Mouse (Mus musculus): ENCODE data around the gene Spata31d1d.
A peak's percentile ranks its signal among the peaks of the same experiment; 100 is the strongest.
"Not testable (repeated sequence)": the region's sequence is repeated elsewhere in the genome, so short reads cannot be mapped to it uniquely, and the experiment has no call there.

The Spata31d1d gene

DNA sequence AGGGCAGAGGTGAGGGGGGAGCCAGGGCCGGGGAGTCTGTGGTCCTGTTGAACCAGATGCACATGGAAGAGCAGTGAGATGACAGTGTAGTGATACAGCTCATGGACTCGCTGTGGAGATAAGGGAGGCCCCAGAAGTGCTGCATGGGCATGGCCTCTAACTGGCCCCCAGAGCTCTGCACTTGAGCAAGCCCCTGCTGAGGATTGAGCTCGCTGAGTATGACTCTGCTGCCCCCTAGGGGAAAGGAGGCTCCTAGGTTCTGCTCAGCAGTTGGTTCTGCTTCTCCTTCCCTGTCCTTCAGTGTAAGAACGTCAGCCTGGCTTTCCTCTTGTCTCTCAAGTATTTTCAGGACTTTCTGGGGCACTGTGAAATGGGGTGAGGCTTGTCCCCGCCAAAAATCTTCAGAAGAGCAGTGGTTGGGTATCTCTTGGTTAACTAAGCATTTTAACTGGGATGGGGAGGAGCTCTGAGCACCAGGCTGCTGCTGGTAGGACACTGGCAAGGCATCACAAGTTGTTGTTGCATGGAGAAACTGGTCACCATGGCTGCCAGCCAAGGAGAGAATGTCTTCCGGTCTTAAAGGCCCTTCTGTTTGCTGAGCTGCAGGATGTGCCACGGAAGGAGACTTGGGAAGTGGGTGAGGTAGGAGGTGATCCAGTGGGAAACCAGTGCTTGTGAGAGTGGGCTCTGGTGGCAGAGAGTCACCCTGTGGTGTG lies 3.0 kb downstream of the Spata31d1d start:
- peak; percentile 53 to 73 for DNase-seq (ENCODE audit: low spot score in 2 of 2)

DNA sequence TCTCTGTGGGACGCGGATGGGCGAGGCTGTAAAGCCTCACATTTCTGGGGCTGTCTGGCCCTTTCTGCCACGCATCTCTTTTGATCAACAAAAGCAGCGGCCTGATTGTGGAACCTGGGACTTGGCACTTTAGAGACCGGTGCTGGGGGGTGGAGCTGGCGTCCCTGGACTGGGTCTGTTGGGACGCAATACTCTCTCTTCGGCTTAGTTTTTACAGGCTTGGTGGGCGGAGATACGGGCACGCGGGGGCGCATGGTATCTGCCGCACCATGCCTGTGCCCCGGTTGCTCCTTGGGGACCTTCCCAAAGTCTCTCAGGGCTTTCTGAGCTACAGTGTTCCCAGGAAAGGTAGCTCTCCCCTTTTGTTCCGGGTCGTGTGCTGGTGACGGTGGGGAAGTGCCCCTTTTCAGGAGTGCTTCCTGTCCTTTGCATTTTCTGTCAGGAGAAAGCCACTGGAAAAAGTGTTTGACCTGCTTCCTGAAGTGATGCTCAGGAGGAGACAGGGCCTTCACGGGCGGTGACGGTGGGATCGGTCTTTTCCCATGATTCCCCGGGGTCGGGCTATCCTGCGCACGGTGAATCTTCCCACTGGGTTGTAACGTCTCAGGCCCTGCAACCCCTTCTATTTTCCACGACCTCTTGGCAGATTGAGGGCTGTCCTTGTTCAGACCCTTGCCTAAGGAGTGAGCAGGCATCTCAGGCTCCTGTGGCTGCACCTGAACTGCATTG lies 5.2 kb downstream of the Spata31d1d start:
- DNase-seq (ENCODE audit: low spot score in 2 of 2): no peak

DNA sequence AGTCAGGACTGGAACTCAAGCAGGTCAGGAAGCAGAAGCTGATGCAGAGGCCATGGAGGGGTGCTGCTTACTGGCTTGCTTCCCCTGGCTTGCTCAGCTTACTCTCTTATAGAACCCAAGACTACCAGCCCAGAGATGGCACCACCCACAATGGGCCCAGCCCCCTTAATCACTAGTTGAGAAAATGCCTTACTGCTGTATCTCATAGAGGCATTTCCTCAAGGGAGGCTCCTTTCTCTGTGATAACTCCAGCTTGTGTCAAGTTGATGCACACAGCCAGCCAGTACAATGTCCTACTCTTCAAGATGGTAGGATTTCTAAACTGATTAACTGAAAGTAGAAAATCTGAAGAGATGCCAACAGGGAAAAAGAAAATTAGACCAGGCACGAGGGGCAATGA lies 9.5 kb downstream of the Spata31d1d start:
- not testable (repeated sequence) for DNase-seq (ENCODE audit: low spot score in 2 of 2)

DNA sequence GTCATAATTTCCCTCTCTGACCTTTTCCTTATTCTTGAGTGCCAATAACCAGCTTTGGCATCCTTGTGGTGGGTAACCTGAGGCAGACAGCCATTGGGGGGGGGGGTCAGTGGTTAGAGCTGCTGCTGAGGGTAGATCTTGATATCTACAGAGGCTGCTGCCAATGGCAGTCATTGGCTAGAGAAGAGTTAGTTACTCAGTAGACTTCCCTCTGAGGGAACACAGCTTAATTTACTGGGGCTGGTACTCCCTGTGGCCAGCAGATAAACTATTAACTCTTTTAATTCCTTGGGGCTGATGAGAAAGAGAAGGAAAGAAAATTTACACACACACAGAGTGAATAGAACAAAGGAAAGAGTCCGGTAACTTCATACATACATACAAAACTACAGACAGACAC lies 12.1 kb downstream of the Spata31d1d start:
- DNase-seq (ENCODE audit: low spot score in 2 of 2): no peak

DNA sequence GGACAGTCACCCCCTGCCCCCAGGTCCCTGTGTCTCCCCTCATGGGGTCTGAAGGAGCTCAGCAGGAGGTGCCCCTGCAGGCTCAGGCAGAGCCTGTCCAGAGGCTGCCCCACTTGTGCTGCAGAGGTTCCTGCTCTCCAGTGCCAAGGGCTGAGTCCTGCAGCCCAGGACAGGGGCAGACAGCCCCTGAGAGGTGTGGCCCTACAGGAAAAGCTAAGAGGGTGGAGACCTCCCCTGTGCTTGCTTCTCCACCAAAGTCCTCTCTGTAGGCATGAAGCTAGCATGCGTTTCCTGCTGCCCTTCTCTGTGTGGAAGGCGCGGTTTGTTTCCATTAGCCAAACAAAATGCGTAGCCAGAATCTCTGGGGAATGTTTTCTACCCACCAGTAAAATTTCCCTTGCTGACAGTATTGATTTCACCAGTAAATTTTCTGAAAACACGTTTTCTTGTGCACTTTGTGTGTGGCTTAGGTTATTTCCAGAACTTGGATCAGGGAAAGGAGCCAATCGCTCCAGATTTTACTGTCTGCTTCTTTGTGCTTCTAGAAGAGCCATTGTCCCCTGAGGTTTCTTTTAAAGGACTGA lies 12.6 kb downstream of the Spata31d1d start:
- DNase-seq (ENCODE audit: low spot score in 2 of 2): peak; percentile 34 to 48

DNA sequence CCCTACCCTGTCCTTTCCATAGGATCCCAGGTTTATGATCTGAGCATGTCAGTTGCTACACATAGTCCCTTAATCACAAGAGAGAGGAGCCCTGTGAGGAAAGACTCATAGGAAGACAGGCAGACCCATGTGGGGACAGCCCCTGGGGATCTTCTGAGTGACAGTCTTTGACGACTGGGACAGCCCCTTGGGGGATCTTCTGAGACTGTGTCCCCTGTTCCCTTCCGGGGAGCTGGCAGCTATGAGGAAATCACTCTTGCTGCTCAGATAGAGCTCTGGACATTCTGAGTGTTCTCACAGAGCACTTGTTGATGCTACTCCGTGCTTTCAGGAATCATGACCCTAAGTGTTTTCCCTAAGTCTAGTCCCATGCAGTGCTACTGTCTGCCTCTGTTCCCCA lies 17.8 kb downstream of the Spata31d1d start:
- DNase-seq (ENCODE audit: low spot score in 2 of 2): no peak

DNA sequence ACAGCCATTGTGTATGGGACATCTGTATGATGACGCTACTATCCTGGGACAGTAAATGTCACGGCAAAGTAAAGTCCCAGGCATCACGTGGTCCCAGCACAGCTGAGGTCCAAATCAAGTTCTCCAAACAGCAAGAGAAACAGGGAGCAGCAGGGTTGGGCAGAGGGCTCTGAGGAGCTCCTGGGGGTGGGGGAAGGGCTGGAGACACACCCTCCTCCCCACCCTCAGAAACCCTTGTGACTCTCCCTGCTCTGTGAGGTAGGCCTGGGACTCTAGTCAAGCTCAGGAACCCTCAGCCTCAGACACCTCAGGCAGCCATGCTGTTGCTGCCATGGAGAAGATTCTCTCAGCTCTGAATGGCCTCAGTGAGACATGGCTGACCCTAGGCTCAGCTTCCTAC lies 19.6 kb downstream of the Spata31d1d start, which contains the start of gene Spata31d1b:
Gene Spata31d1b (plus strand): TSS at position 301 of the 400 bp plus-strand sequence.
- DNase-seq (ENCODE audit: low spot score in 2 of 2): not testable (repeated sequence)

DNA sequence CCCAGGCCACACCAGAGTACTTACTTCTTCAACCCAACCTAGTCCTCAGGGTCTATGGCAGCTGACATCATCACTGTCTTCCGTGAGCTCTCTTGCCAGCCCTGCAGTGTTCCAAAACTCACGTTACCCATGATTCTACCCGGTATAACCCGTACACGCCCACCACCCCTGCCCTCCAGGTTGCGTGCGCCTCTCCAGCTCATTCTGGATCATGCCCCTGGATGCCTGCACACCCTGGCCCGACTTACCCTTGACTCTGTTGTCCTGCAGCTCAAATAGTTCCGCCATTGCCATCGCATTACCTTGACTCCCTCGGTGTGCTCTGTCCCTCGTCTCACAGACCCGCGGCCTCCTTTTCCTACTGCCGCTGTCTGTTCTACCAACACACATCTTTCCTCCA lies 21.3 kb downstream of the Spata31d1d start, which contains the start of gene Spata31d1a:
Gene Spata31d1a (minus strand): TSS at position 101 of the 400 bp plus-strand sequence.
- DNase-seq (ENCODE audit: low spot score in 2 of 2): no peak

DNA sequence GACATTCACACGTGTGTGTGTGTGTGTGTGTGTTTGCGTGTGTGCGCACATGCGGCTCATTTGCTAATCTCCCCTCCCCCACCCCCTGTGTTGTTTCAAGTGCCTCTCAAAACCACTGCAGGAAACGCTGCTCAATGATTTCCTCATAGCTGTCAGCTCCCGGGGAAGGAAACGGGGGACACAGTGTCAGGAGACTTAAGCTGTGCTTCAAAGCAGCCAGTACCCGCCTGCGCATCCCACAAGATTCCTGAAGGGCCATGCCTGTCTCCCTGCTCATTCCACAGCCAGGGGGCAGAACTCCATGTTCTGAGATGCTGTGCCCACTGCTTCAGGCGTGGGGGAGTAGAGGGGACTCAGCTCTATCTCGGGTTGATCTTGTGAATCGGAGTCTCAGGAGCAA lies 27.0 kb downstream of the Spata31d1d start:
- no peak for DNase-seq (ENCODE audit: low spot score in 2 of 2)

DNA sequence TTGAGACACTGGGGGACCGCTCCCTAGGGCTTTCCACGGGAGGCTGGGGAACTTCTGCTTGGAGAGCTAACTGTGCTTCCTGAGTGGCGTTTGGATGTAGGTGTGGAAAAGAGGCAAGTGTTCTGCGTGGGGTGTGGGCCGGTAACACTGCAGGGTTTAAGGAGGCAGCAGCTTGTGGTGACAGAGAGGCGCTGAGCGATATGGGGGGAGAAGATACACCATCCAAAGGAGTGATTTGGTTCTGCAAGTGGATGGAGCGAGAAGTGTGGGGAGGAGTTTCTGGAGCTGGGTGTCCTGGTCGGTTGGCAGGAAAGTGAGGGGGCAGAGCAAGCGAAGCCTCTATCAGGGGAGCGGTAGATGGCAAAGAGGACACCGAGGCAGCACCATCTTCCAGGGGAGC lies 28.0 kb downstream of the Spata31d1d start:
- DNase-seq (ENCODE audit: low spot score in 2 of 2): no peak

DNA sequence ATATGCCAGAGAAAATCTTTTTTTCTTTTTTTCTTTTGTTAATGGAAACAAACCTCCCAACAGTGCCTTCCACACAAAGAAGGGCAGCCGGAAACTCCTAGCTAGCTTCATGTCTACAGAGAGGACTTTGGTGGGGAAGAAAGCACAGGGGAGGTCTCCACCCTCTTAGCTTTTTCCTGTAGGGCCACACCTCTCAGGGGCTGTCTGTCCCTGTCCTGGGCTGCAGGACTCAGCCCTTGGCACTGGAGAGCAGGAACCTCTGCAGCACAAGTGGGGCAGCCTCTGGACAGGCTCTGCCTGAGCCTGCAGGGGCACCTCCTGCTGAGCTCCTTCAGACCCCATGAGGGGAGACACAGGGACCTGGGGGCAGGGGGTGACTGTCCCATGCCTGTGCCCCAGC lies 31.4 kb downstream of the Spata31d1d start:
- DNase-seq (ENCODE audit: low spot score in 2 of 2): not testable (repeated sequence)

DNA sequence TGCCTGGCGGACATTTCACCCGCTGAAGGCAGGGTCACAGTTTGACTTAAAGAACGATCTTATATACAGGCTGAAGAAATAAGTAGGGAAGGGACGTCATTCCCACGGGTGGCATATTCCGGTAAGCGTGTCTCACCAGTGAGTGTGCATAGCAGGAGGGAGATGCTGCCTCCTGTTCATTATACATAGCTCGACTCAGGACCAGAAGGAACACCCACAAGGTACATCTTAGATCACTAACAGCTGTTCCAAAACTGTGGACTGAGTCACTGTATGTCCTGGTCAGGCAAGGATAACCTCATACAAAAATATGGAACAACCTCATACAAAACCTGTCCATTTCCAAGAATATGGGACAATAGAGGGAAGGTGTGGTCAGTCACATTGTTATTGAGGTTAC lies 32.4 kb downstream of the Spata31d1d start:
- no peak for DNase-seq (ENCODE audit: low spot score in 2 of 2)

DNA sequence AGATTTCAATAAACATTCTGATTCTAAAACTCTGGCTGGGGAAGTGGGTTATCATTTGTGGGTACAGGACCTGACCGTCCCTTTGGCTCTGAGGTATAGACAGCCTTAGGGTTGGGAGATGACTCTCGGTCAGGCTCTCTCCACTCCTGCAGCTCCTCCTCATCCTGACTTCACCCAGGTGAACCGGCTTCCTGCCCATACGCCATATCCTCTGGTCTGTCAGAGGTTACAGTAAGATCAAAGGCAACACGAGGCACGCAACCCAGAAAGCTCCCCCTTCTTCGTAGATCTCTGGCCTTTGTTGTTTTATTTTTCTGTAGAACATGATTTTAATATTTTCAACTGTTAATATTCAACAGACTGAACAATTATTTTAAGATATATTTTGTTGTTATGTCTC lies 35.8 kb downstream of the Spata31d1d start:
- no peak for DNase-seq (ENCODE audit: low spot score in 2 of 2)

DNA sequence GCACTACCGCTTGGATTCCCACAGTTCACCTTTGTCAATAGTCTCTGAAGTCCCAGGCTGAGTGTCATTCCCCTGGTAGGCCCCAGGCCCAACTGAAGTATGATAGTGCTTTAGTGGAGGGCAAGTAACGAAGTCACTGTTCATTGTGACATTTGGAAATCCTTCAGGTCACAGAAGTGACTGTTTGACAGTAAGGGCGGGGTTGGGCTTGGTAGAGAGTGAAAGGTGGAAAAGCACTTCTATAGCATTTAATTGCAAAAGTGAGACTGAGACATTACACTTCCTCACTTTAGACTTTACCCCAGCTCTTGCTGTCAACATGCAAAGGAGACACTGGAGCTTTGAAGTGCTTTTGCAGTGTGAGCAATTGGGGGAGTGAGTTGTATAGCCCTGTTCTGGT lies 37.5 kb downstream of the Spata31d1d start, which contains the start of gene 4921517D22Rik:
Gene 4921517D22Rik (minus strand): TSS at position 101 of the 400 bp plus-strand sequence.
- DNase-seq (ENCODE audit: low spot score in 2 of 2): no peak

DNA sequence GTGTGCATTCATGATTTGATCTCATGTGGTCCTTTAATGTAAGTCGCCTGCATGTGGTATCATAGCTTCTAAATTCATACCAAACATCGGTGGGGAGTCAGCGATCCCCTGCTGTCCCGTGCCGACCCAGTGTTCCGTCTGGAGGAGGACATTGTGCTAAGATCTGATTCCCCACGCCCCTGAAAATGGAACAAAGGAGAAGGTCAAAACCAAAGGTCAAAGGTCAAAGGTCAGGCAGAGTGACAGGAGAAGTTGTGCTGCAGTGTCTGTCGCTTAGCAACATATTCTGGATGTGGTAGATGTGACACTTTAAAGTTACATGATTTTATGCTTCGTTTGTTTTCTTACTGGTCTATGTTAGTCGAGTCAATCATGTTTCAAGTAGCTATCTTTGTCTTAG lies 40.1 kb downstream of the Spata31d1d start:
- DNase-seq (ENCODE audit: low spot score in 2 of 2): no peak

DNA sequence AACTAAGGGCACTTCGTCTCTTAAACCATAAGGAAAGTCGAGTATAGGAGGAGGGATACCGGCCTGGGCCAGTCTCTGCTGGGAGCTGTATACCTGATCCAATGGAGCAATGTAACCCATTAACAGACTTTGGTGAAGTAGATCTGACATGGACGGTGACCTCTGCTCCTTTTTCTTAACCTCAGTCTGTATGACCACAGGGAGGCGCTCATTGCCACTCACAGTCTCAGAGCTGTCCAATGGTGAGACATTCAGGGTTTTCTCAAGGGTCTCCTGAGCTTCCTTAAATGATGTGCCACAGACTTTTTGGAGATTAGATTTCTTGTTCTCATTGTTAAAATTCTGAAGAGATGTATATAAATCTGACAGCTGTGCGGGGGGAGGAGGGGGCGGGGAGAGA lies 41.0 kb downstream of the Spata31d1d start:
- no peak for DNase-seq (ENCODE audit: low spot score in 2 of 2)

DNA sequence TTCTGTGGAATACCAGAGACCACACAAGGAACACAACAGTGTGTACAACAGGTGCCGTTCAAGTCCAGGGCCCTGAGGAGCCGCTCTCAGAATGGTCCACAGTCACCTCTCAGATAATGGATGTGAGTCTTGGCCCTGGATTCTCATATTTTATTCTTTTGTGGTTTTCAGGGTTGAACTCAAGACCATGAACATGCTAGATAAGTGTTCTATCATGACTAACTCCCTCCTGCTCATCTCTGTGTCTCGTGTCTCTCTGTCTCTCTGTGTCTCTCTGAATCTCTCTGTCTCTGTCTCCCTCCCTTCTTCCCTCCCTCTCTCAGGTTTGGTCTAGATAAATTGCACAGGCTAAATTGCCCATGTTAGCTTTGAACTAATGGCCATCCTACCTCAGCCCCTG lies 41.7 kb downstream of the Spata31d1d start:
- no peak for DNase-seq (ENCODE audit: low spot score in 2 of 2)

DNA sequence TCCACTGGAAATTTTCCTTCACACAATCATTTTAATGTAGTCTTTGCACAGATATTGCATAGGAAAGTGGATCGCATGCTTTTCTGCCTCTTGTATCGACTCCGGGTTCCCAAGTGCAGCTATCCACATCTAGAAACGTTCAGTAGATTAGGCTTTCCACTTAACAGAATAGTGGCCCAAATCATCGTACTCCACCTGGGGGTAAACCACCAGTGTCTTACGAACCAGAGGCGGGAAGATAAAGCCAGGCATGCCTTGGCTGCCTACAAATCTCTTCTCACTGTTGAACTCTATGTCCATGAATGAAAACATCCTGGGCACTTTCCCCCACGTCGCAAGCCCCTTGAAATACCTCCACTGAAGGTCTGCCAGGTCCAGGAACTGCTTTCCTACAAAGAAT lies 42.2 kb downstream of the Spata31d1d start:
- no peak for DNase-seq (ENCODE audit: low spot score in 2 of 2)

DNA sequence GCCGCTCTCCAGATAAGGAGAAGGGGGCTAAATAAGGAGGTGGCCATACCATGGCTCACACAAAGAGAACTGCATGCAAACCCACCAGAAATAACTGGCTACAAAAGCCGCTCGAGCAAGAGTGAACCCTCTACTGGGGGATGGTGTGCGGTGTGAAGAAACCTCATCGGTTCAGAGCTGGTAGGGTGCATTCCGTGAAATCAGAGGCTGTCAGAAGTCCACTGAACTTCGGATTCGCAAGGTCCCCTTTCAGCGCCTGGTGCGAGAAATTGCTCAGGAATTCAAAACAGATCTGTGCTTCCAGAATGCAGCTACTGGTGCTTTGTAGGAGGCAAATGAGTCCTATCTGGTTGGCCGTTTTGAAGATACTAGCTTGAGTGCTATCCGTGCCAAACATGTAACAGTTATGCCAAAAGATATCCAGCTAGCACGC lies 43.2 kb downstream of the Spata31d1d start:
- DNase-seq (ENCODE audit: low spot score in 2 of 2): peak in 1 of 2 experiments; percentile 19

DNA sequence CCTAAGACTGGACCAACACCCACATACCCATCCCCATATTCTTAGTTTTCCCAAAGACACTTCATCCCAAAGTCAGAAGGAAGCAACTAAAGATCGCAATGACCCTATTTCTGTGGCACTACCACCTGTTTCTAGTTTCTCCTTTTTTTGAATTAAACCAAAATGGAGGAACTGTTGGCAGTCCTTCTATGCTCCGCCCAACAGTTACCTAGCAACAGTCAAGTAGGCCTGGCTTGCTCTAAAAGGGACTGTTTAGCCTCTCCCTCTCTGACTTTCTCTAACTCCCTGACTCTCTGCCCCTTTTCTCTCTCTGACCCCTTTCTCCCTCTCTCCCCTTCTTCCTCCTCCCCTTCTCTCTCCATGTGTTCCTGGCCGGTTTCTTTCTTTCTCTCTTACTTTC lies 46.3 kb downstream of the Spata31d1d start:
- no peak for DNase-seq (ENCODE audit: low spot score in 2 of 2)

DNA sequence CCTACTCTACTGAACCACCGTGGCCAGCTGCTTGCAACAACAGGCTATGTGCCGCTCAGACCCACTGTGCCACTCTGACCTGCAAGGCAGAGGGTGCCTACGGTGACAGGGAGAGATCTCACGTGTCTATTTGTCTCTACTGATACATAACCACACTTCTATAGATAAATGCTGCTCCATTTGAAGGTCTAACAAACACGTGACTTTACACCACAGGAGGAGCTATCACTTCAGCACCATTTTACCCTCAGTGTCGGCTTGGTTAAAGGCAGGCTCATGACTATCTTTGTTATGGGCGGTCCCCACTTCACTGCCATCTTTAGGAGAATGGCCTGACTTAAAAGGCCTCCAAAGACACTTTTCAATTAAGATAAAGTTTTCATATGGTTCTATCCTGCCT lies 48.9 kb downstream of the Spata31d1d start:
- DNase-seq (ENCODE audit: low spot score in 2 of 2): no peak

DNA sequence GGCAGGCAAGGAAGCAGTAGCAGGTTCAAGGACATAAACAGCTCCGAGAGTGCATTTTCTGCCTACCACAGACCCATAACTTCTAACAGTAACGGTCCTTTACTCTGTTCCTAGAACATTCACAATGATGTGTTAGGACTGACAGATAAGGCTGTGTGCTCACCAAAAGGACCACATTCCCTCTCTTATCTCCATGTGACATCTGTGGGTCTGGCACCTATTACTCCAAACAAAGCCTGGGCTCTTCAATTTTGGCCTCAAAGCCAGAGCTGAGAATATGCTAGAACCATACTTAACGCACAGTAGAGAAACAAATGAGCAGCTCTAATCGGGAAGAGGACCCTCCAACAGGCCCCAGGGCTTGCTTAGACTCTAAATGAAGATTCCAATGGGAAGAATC lies 51.6 kb downstream of the Spata31d1d start:
- no peak for DNase-seq (ENCODE audit: low spot score in 2 of 2)

DNA sequence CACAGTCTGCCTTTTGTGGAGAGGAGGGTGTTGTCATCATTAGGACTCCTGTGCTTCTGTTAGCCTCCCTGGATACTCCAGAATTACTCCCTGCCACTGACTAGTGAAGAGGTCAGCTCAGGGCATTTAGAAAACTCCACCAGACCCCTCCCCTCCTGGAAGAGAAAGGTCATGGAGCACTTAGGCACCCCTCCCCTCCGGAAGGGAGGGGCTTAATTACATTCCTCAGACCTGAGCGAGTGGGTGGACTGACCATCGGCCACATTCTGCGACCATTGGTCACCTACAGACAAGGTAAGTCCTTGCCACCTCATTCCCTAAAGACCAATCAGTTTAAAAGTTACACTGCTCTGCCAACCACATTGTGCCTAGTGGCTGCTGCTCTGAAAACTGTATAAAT lies 52.2 kb downstream of the Spata31d1d start:
- no peak for DNase-seq (ENCODE audit: low spot score in 2 of 2)
